Mouse (Mus musculus) neural tube, embryonic 11.5 days (tissue): ENCODE measurements at regions not wholly inside any gene's neighbourhood (a gene's known extent, or its start where the extent isn't known, plus 50 kb on each side); places are given as distances from the start of the nearest gene placed in this dataset.

Experiments used
- ATAC-seq: fragments of 200-750 bp; cut with Nextera tagmentation; 2 replicates; pipeline ENCODE4 v1.8.0; 2017; ENCODE audit warnings: moderate number of reproducible peaks, mild to moderate bottlenecking, moderate TSS enrichment, moderate library complexity; ENCODE audit not compliant: insufficient read depth, low FRiP score, low TSS enrichment
- DNase-seq: peaks from one replicate; pipeline ENCODE4 v3.0.0-alpha.2; 2015; ENCODE audit warnings: low spot score
- H3K27ac ChIP-seq: fragments of 300-500 bp; sonication (generic); 2 replicates; pipeline ENCODE4 v1.5.1; 2014; ENCODE audit warnings: low read depth, mild to moderate bottlenecking, low read length
- H3K27me3 ChIP-seq: fragments of 300-500 bp; sonication (generic); 2 replicates; pipeline ENCODE4 v1.6.1; 2014; ENCODE audit warnings: mild to moderate bottlenecking, low read length, mixed read lengths; ENCODE audit not compliant: control insufficient read depth, insufficient read depth
- H3K36me3 ChIP-seq: fragments of 300-500 bp; sonication (generic); 2 replicates; pipeline ENCODE4 v1.6.1; 2014; ENCODE audit warnings: mild to moderate bottlenecking, low read length, moderate library complexity, mixed read lengths; ENCODE audit not compliant: control insufficient read depth, insufficient read depth
- H3K4me1 ChIP-seq: fragments of 300-500 bp; sonication (generic); 2 replicates; pipeline ENCODE4 v1.6.1; 2014; ENCODE audit warnings: low read length, mixed read lengths; ENCODE audit not compliant: control insufficient read depth, insufficient read depth
- H3K4me2 ChIP-seq: fragments of 300-500 bp; sonication (generic); 2 replicates; pipeline ENCODE4 v1.6.1; 2014; ENCODE audit warnings: low read depth, mild to moderate bottlenecking, moderate library complexity
- H3K4me3 ChIP-seq: fragments of 300-500 bp; sonication (generic); 2 replicates; pipeline ENCODE4 v1.5.1; 2014; ENCODE audit warnings: low read depth, low read length
- H3K9ac ChIP-seq: fragments of 300-500 bp; sonication (generic); 2 replicates; pipeline ENCODE4 v1.6.1; 2014; ENCODE audit warnings: mild to moderate bottlenecking, low read length
- H3K9me3 ChIP-seq: fragments of 300-500 bp; sonication (generic); 2 replicates; pipeline ENCODE4 v1.6.1; 2016; ENCODE audit warnings: low read length; ENCODE audit not compliant: control insufficient read depth
- WGBS: fragments of 180-500 bp; shearing (Covaris S2); extraction: QIAGEN DNeasy Blood & Tissue Kit; methylation state at CpG from one replicate; pipeline ENCODE4 v1.1.7; 2014; 5-methylcytosine and 5-hydroxymethylcytosine counted together

DNA sequence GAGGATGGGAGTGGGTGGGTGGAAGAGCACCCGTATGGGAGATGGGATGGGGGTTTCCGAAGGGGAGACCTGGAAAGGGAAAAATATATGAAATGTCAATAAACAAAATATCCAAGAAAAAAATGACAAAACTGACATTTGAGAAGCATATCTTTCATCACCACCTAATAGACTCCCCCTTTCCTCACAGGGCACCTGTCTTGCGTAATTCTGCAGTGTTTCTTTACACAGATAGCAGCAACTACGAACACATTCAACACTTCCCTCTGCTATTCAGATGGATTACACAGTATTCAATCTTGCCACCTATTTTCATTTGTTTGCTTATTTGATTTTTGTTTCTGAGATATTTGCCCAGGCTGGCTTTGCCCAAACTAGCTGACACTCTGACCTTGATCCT, 136.3 kb upstream of the Fmo9 start:
- Histone ChIP-seq H3K36me3 (no peaks in the 10 kb centered on the region), H3K4me1 (no peaks in the 10 kb centered on the region), H3K27me3 (no peaks in the 10 kb centered on the region), H3K4me3 (no peak overlapping the region), H3K27ac (no peak overlapping the region), H3K9ac (no peak overlapping the region), H3K4me2 (no peak overlapping the region), H3K9me3 (no peaks in the 10 kb centered on the region)
- WGBS, result 94% methylated on average over 4 of the region's 4 CpGs
- DNase-seq (no peak), ATAC-seq (no peak)

DNA sequence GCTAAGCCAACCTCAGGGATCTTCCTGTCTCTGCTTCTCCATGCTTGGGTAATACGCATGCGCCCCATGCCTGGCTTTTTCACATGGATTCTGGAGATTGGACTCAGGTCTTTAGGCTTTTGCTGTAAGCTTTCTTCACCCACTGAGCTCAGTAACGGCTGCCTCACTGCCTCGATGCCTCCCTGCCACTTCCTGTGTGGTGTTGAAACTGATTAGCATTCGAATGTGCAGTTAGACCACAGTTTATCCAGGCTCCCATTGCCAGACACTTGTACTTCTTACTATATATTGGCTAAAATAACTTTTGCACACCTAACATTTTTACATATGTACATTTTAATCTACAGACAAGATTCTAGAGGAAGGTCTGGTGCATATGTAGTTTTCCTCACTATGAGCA, 137.0 kb upstream of the Fmo9 start:
- Histone ChIP-seq H3K27me3 (no peaks in the 10 kb centered on the region), H3K9ac (no peak overlapping the region), H3K36me3 (no peaks in the 10 kb centered on the region), H3K4me1 (no peaks in the 10 kb centered on the region), H3K27ac (no peak overlapping the region), H3K9me3 (no peaks in the 10 kb centered on the region), H3K4me2 (no peak overlapping the region), H3K4me3 (no peak overlapping the region)
- DNase-seq, result no peak
- WGBS, result 82% methylated on average over 5 of the region's 5 CpGs
- ATAC-seq, result no peak

DNA sequence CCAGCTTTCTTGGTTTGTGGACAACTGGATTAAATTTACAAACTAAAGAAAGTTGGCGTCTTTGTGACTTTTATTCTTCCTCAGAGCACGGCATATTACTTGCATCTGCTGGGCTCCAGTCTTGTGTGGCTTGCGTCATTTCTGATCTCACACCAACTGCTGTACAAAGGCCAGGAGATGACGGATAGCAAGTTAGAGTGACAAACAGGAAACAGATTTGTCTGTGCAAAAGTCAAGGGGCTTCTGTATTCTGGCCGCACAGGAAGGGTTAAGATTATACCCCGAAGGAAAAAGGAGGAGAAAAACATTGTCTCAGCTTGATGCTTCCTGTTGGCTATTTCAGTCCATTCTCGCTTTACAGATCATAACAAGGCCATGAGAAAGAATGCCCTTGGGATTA, 137.8 kb upstream of the Fmo9 start:
- Histone ChIP-seq H3K4me2 (no peak overlapping the region), H3K36me3 (no peaks in the 10 kb centered on the region), H3K9ac (no peak overlapping the region), H3K27ac (no peak overlapping the region), H3K4me1 (no peaks in the 10 kb centered on the region), H3K9me3 (no peaks in the 10 kb centered on the region), H3K27me3 (no peaks in the 10 kb centered on the region), H3K4me3 (no peak overlapping the region)
- ATAC-seq (no peak), DNase-seq (no peak)
- 73% methylated on average over 7 of the region's 7 CpGs for WGBS

DNA sequence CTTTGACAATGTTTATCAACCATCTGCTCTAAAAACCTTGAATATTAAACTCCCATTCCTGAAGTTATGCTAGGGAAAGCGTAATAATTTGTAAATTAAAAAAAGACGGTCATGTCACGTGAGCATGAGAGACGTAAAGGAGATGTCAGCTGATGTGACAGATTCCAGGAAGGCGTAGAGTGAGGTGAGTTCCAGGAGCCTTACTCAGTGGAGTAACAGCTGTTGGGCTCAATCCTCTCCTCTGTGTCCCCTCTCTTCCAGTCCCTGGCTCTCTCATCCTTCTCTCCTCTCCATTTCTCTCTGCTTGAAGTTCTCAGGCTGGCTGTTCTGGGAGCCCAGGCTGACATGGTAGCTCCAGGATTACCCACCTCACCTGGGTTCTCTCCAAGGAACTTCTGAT, 138.4 kb upstream of the Fmo9 start:
- no peak for DNase-seq
- Histone ChIP-seq H3K4me2 (no peak overlapping the region), H3K9ac (no peak overlapping the region), H3K27ac (no peak overlapping the region), H3K4me1 (no peaks in the 10 kb centered on the region), H3K9me3 (no peaks in the 10 kb centered on the region), H3K27me3 (no peaks in the 10 kb centered on the region), H3K36me3 (no peaks in the 10 kb centered on the region), H3K4me3 (no peak overlapping the region)
- no peak for ATAC-seq
- 90% methylated on average over 5 of the region's 5 CpGs for WGBS

DNA sequence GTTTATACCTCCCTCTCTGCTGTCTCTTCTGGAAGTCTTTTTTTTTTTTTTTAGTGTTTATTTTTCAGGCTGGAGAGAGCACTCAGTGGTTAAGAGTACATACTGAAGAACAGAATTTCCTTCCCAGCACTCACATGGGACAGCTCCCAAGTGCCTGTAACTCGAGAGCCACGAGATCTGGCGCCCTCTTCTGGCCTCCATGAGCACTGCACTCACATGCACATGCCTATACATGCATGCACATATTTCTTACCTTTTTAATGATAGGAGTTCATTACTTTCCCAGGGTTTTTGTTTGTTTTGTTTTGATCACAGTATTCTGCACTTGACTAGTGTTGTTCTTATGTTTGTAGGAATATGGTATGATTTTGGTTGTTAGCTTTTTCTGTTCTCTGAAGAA, 139.5 kb upstream of the Fmo9 start:
- Histone ChIP-seq H3K9ac (no peak overlapping the region), H3K27me3 (no peaks in the 10 kb centered on the region), H3K36me3 (no peaks in the 10 kb centered on the region), H3K4me3 (no peak overlapping the region), H3K4me2 (no peak overlapping the region), H3K27ac (no peak overlapping the region), H3K9me3 (no peaks in the 10 kb centered on the region), H3K4me1 (no peaks in the 10 kb centered on the region)
- ATAC-seq, result no peak
- no peak for DNase-seq
- WGBS, result 42% methylated on average over 3 of the region's 3 CpGs

DNA sequence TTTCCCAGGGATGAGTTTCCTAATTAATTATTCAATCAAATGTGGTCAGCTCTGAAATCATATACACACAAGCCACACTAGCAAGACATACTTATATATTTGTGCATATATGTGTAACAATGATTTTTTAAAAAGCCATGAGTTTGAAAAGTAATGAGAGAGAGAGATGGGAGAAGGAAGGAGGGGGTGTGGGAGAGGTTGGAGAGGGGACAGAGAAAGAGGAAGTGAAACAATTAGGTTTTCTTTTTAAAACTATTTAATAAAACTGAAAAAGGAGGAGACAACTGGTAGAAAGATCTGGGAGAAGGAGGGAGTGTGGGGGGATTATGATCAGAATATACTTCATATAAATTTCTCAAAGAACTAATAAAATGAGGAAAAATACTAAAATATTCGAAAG, 155.7 kb upstream of the Fmo9 start:
- Histone ChIP-seq H3K9ac (no peak overlapping the region), H3K4me1 (no peaks in the 10 kb centered on the region), H3K9me3 (no peaks in the 10 kb centered on the region), H3K4me3 (no peak overlapping the region), H3K4me2 (no peak overlapping the region), H3K27ac (no peak overlapping the region), H3K36me3 (no peaks in the 10 kb centered on the region), H3K27me3 (no peaks in the 10 kb centered on the region)
- ATAC-seq (no peak), DNase-seq (no peak)
- 89% methylated on average over 1 of the region's 1 CpGs for WGBS

DNA sequence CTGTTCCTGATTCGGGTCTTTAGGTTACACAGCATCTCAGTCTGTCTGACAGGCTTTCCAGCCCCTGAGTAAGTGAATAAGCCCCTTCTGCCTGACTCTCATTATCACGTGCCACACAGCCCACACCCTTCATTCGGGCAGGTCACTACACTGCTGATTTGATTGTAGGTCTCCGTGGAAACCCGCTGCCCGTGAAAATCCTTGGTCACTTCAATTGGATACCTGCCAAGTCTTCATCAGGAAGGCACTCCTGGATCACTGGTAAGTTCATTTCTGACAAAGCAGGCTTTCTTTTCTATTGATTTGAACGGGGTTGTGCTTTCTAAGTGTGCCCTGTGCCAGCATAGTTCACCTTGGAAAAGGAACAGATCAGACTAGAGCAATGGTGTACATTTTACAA, 158.2 kb upstream of the Fmo9 start:
- ATAC-seq, result no peak
- H3K4me2 ChIP-seq, result no peak overlapping the region
- no peak overlapping the region for H3K27ac ChIP-seq
- H3K4me1 ChIP-seq, result 0 out of 2 replicates have a peak, but pooled peaks cover 2% of the 10 kb centered on the region
- no peaks in the 10 kb centered on the region for H3K36me3 ChIP-seq
- peak; percentile 24 for DNase-seq
- no peak overlapping the region for H3K4me3 ChIP-seq
- 56% methylated on average over 7 of the region's 7 CpGs for WGBS
- no peaks in the 10 kb centered on the region for H3K27me3 ChIP-seq
- no peak overlapping the region for H3K9ac ChIP-seq
- no peaks in the 10 kb centered on the region for H3K9me3 ChIP-seq

DNA sequence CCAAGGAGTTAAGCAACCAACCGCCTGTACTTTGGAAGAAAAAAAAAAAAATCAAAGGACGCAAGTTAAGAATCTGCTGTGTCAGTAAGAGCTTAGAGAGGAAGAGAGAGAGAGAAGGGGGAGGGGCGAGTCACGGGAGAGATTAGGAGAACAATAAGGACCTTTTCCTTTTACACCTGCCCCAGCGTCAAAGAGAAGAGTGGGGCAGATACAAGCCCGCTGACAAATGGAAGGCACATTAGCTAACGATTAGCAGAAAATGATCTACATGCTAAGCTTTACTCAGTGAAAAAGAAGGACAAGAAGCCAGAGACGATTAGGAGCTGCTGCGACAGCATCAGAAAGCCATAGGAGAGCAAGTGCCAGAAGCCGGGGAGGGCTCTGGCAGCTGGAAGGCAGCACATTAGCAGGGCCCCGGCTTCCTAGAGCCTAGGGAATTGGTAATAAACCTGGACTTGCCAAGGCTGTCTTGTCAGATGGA, 157.8 kb upstream of the Fam78b start:
- Histone ChIP-seq H3K9me3 (no peaks in the 10 kb centered on the region), H3K4me3 (no peak overlapping the region), H3K4me2 (peak overlapping the region; percentile 35), H3K27me3 (no peaks in the 10 kb centered on the region), H3K27ac (no peak overlapping the region), H3K36me3 (no peaks in the 10 kb centered on the region), H3K4me1 (0 out of 2 replicates have a peak, but pooled peaks cover 2% of the 10 kb centered on the region), H3K9ac (peak overlapping the region; percentile 37; the same call in 1 of the 2 replicates)
- DNase-seq, result peak; percentile 50
- ATAC-seq, result peak; percentile 45; the same call in 1 of the 2 replicates
- WGBS, result 3% methylated on average over 11 of the region's 11 CpGs

DNA sequence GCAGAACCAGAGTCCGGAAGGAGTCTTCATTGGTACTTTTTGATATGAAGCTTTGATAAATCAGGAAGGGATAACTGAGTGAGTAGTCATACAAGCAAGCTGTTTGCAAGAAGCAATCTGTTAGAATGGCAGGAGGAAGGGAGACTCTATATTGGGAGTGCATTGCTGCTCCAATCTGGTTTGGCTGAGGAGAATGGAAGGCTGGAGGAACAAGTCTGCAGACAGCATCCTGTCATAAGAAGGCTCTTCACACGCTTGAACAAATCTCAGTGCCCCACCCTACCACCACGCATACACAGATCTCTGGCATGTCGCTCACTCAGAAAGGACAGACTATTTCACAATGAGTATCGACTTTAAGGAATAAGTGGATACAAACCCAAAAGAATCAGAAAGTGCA, 154.7 kb upstream of the Fam78b start:
- Histone ChIP-seq H3K4me3 (no peak overlapping the region), H3K27me3 (no peaks in the 10 kb centered on the region), H3K36me3 (no peaks in the 10 kb centered on the region), H3K9me3 (no peaks in the 10 kb centered on the region), H3K27ac (no peak overlapping the region), H3K9ac (no peak overlapping the region), H3K4me2 (no peak overlapping the region), H3K4me1 (0 out of 2 replicates have a peak, but pooled peaks cover 2% of the 10 kb centered on the region)
- WGBS, result 90% methylated on average over 5 of the region's 5 CpGs
- ATAC-seq (no peak), DNase-seq (no peak)
